8 mouse cellular contexts compared by ENCODE assay signal in the genomic region with DNA sequence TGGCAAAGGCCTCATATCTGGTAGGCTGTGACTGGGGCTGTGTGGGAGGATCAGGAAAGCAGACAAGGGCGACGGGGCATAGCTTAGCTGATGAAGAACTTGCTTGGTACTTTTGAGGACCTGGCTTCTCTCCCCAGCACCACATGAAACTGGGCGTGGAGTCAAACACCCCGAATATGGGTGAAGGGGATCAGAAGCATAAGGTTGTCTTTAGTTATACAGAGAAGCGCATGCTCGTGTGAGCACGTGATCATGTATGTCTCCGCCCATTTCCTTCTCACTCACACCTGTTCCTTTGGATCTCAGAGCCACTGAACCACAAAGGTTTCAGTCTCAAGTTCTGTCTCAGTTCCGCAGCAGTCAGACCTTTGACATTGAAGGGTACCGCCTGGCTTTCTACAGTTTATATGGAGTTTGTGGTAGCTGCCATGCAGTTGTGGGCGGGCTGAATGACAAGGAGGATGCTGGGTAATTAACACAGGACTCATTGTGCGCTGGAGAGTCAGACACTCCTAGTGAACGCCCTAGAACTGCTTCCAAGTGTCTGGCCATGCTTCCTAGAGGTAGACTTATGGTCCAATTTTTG. TPM values are rescaled to one million over a fixed set of nuclear protein-coding genes. Genes with fewer than 3 reads are reported as not detected.
DNase-seq lines count a peak whose midpoint lies in the region; ATAC-seq lines count a peak whose summit lies in the region.

No protein-coding gene starts in this region.

- intact Hi-C loops in heart, postnatal 14 days (cut with DNase I) = no loop called here

- peak; percentile 36 for DNase-seq in heart, adult 8-10 months (ENCODE audit: low spot score)
- no peak for DNase-seq in heart, postnatal 14 days
- peak; percentile 65 for DNase-seq in lung, postnatal 25 days (ENCODE audit: low spot score)
- peak; percentile 95 for DNase-seq in thymus, postnatal 0 days (ENCODE audit: low spot score)
- no peak for DNase-seq in cerebellum, postnatal 4 days (ENCODE audit: low spot score in 2 of 2)
- no peak for DNase-seq in cerebellum, adult 8-10 months
- no peak for DNase-seq in layer of hippocampus, postnatal 36 days

- ATAC-seq in granulocyte monocyte progenitor cell, adult 5-6 weeks (replicated peaks; ENCODE audit: poor library complexity, severe bottlenecking) = peak; percentile 54

RNA-seq across cellular contexts. Expression of gene Traf1, which starts 1.9 kb away (rescaled TPM):
- total RNA-seq in heart, adult 8-10 months (2022) = 1 to 10 TPM; 1.1 to 2.6 (median 1.2) TPM
- 1 to 10 TPM; 1.3 to 1.7 TPM for total RNA-seq in heart, postnatal 14 days (2021)
- total RNA-seq in granulocyte monocyte progenitor cell, adult 5-6 weeks (2014; fragmentation: Nextera tagmentation) = not detected in 2 replicates
- 0.09 and 0.15 TPM in 2 replicates for total RNA-seq in granulocyte monocyte progenitor cell, adult 5-6 weeks (2017)
- 14.3 and 15.4 TPM in 2 replicates for polyA plus RNA-seq in thymus, postnatal 0 days (2015; fragmentation: Nextera tagmentation; extraction: Ambion mirVana)
- 1 to 10 TPM; 2.2 to 3.0 TPM for total RNA-seq in layer of hippocampus, postnatal 36 days (2021)

RNA-seq across cellular contexts. Expression of gene Phf19, which starts 49.6 kb away (rescaled TPM):
- total RNA-seq in heart, adult 8-10 months (2022) = 1 to 10 TPM in 2 of 4 experiments, under 1 TPM in 2; 0.66 to 1.5 (median 1.2) TPM
- total RNA-seq in heart, postnatal 14 days (2021) = 1 to 10 TPM; 1.9 TPM
- total RNA-seq in granulocyte monocyte progenitor cell, adult 5-6 weeks (2014; fragmentation: Nextera tagmentation) = 22.6 and 25.9 TPM in 2 replicates
- total RNA-seq in granulocyte monocyte progenitor cell, adult 5-6 weeks (2017) = 5.9 and 7.9 TPM in 2 replicates
- 10.7 TPM in 2 replicates for polyA plus RNA-seq in thymus, postnatal 0 days (2015; fragmentation: Nextera tagmentation; extraction: Ambion mirVana)
- total RNA-seq in layer of hippocampus, postnatal 36 days (2021) = 1 to 10 TPM; 1.1 to 1.3 TPM

Comparison
In these comparisons a context has a peak if more than half of its experiments do, and no peak if none do; other contexts are left out.
1. DNase-seq: peak in heart, adult 8-10 months (single experiment), lung, postnatal 25 days (single experiment) and thymus, postnatal 0 days (single experiment); none in heart, postnatal 14 days (0 of 2), cerebellum, postnatal 4 days (0 of 2), cerebellum, adult 8-10 months (single experiment) and layer of hippocampus, postnatal 36 days (0 of 2).